Mouse (Mus musculus): Measurements from ENCODE around the gene Otof. TPM values are rescaled to one million over a fixed set of nuclear protein-coding genes. Genes with fewer than 3 reads are reported as not detected.

Gene Otof
- polyA plus RNA-seq (2015; fragmentation: Nextera tagmentation; extraction: Ambion mirVana): 0.41 and 0.98 TPM in 2 replicates

GRCm38 (mm10) chr5:30461821-30462220 is at the start of gene Otof:
Gene Otof (minus strand): TSS chr5:30461932.
- Histone ChIP-seq H3K36me3 (ENCODE audit: poor library complexity, severe bottlenecking) (no peaks in the 10 kb centered on the region), H3K27ac (no peak within 1 kb of the TSS), H3K4me2 (peak within 1 kb of the TSS; percentile 30; the same call in 1 of the 2 replicates), H3K9me3 (replicated peaks) (no peaks in the 10 kb centered on the region), H3K4me1 (peaks cover 20% of the 10 kb centered on the region), H3K9ac (peak within 1 kb of the TSS; percentile 39; the same call in 1 of the 2 replicates), H3K27me3 (peaks cover 26% of the 10 kb centered on the region; the same call in 1 of the 2 replicates), H3K4me3 (no peak within 1 kb of the TSS)
- ATAC-seq: peak; percentile 87
- WGBS: 17% methylated on average over 10 of the region's 12 CpGs

- no peak for ATAC-seq
- H3K36me3 ChIP-seq (ENCODE audit: poor library complexity, severe bottlenecking): no peaks in the 10 kb centered on the region
- no peak overlapping the region for H3K27ac ChIP-seq
- no peak overlapping the region for H3K4me3 ChIP-seq
- H3K4me2 ChIP-seq: no peak overlapping the region
- H3K9ac ChIP-seq: no peak overlapping the region
- no peaks in the 10 kb centered on the region for H3K4me1 ChIP-seq
- no peaks in the 10 kb centered on the region for H3K27me3 ChIP-seq
- H3K9me3 ChIP-seq (replicated peaks): no peaks in the 10 kb centered on the region
- 83% methylated on average over 7 of the region's 7 CpGs for WGBS
Measured at GRCm38 (mm10) chr5:30497299-30497698, 35.6 kb upstream of the Otof start.

- 92% methylated on average over 8 of the region's 8 CpGs for WGBS
- no peak overlapping the region for H3K9ac ChIP-seq
Measured at GRCm38 (mm10) chr5:30496821-30497220, 35.1 kb upstream of the Otof start.

GRCm38 (mm10) chr5:30495288-30495687 is 33.6 kb upstream of the Otof start:
- Histone ChIP-seq H3K27me3 (no peaks in the 10 kb centered on the region), H3K27ac (no peak overlapping the region), H3K4me3 (no peak overlapping the region), H3K9ac (no peak overlapping the region), H3K9me3 (replicated peaks) (no peaks in the 10 kb centered on the region), H3K4me2 (no peak overlapping the region), H3K36me3 (ENCODE audit: poor library complexity, severe bottlenecking) (no peaks in the 10 kb centered on the region), H3K4me1 (no peaks in the 10 kb centered on the region)
- ATAC-seq: no peak
- 27% methylated on average over 2 of the region's 2 CpGs for WGBS

More at GRCm38 (mm10) chr5:30496821-30497220, 35.1 kb upstream of the Otof start:
- Histone ChIP-seq H3K4me1 (no peaks in the 10 kb centered on the region), H3K4me2 (no peak overlapping the region), H3K27ac (no peak overlapping the region), H3K4me3 (no peak overlapping the region), H3K36me3 (ENCODE audit: poor library complexity, severe bottlenecking) (no peaks in the 10 kb centered on the region), H3K27me3 (no peaks in the 10 kb centered on the region), H3K9me3 (replicated peaks) (no peaks in the 10 kb centered on the region)
- no peak for ATAC-seq

GRCm38 (mm10) chr5:30494606-30495005 is 32.9 kb upstream of the Otof start:
- no peak for ATAC-seq
- Histone ChIP-seq H3K9me3 (replicated peaks) (no peaks in the 10 kb centered on the region), H3K36me3 (ENCODE audit: poor library complexity, severe bottlenecking) (no peaks in the 10 kb centered on the region), H3K27me3 (no peaks in the 10 kb centered on the region), H3K4me3 (no peak overlapping the region), H3K27ac (no peak overlapping the region), H3K9ac (no peak overlapping the region), H3K4me2 (no peak overlapping the region), H3K4me1 (no peaks in the 10 kb centered on the region)
- 91% methylated on average over 7 of the region's 7 CpGs for WGBS

- Histone ChIP-seq H3K27me3 (no peaks in the 10 kb centered on the region), H3K9me3 (replicated peaks) (no peaks in the 10 kb centered on the region), H3K9ac (no peak overlapping the region), H3K27ac (no peak overlapping the region), H3K4me3 (no peak overlapping the region), H3K36me3 (ENCODE audit: poor library complexity, severe bottlenecking) (no peaks in the 10 kb centered on the region), H3K4me1 (no peaks in the 10 kb centered on the region), H3K4me2 (no peak overlapping the region)
- ATAC-seq: no peak
- WGBS: 81% methylated on average over 7 of the region's 7 CpGs
Measured at GRCm38 (mm10) chr5:30493723-30494122, 32.0 kb upstream of the Otof start.

- no peak overlapping the region for H3K4me3 ChIP-seq
Measured at GRCm38 (mm10) chr5:30490845-30491244, 29.1 kb upstream of the Otof start.

GRCm38 (mm10) chr5:30490215-30490614 is 28.5 kb upstream of the Otof start:
- Histone ChIP-seq H3K27me3 (no peaks in the 10 kb centered on the region), H3K4me2 (no peak overlapping the region), H3K27ac (no peak overlapping the region), H3K9ac (no peak overlapping the region), H3K36me3 (ENCODE audit: poor library complexity, severe bottlenecking) (no peaks in the 10 kb centered on the region), H3K4me3 (no peak overlapping the region), H3K4me1 (no peaks in the 10 kb centered on the region), H3K9me3 (replicated peaks) (no peaks in the 10 kb centered on the region)
- ATAC-seq: no peak

More at GRCm38 (mm10) chr5:30490845-30491244, 29.1 kb upstream of the Otof start:
- Histone ChIP-seq H3K9me3 (replicated peaks) (no peaks in the 10 kb centered on the region), H3K27me3 (no peaks in the 10 kb centered on the region), H3K9ac (no peak overlapping the region), H3K4me2 (no peak overlapping the region), H3K27ac (no peak overlapping the region), H3K36me3 (ENCODE audit: poor library complexity, severe bottlenecking) (no peaks in the 10 kb centered on the region), H3K4me1 (no peaks in the 10 kb centered on the region)
- WGBS: 85% methylated on average over 5 of the region's 5 CpGs
- no peak for ATAC-seq

GRCm38 (mm10) chr5:30485136-30485535 is 23.4 kb upstream of the Otof start:
- Histone ChIP-seq H3K4me1 (no peaks in the 10 kb centered on the region), H3K36me3 (ENCODE audit: poor library complexity, severe bottlenecking) (no peaks in the 10 kb centered on the region), H3K4me2 (no peak overlapping the region), H3K9ac (no peak overlapping the region), H3K4me3 (no peak overlapping the region), H3K27ac (no peak overlapping the region), H3K9me3 (replicated peaks) (no peaks in the 10 kb centered on the region), H3K27me3 (no peaks in the 10 kb centered on the region)
- 87% methylated on average over 6 of the region's 6 CpGs for WGBS
- ATAC-seq: no peak

GRCm38 (mm10) chr5:30484591-30484990 is 22.9 kb upstream of the Otof start:
- H3K27me3 ChIP-seq: no peaks in the 10 kb centered on the region
- no peak overlapping the region for H3K4me2 ChIP-seq
- ATAC-seq: no peak
- no peaks in the 10 kb centered on the region for H3K9me3 ChIP-seq (replicated peaks)
- no peaks in the 10 kb centered on the region for H3K4me1 ChIP-seq
- H3K27ac ChIP-seq: no peak overlapping the region
- 86% methylated on average over 5 of the region's 5 CpGs for WGBS
- H3K36me3 ChIP-seq (ENCODE audit: poor library complexity, severe bottlenecking): no peaks in the 10 kb centered on the region
- no peak overlapping the region for H3K4me3 ChIP-seq
- H3K9ac ChIP-seq: no peak overlapping the region

GRCm38 (mm10) chr5:30483533-30483932 is 21.8 kb upstream of the Otof start:
- Histone ChIP-seq H3K4me3 (no peak overlapping the region), H3K4me1 (no peaks in the 10 kb centered on the region), H3K4me2 (no peak overlapping the region), H3K27ac (no peak overlapping the region), H3K9ac (no peak overlapping the region), H3K27me3 (no peaks in the 10 kb centered on the region), H3K9me3 (replicated peaks) (no peaks in the 10 kb centered on the region), H3K36me3 (ENCODE audit: poor library complexity, severe bottlenecking) (no peaks in the 10 kb centered on the region)
- 86% methylated on average over 8 of the region's 8 CpGs for WGBS
- ATAC-seq: no peak

GRCm38 (mm10) chr5:30482319-30482718 is 20.6 kb upstream of the Otof start:
- H3K27ac ChIP-seq: no peak overlapping the region
- H3K4me3 ChIP-seq: no peak overlapping the region
- no peaks in the 10 kb centered on the region for H3K9me3 ChIP-seq (replicated peaks)
- H3K36me3 ChIP-seq (ENCODE audit: poor library complexity, severe bottlenecking): no peaks in the 10 kb centered on the region
- 18% methylated on average over 5 of the region's 5 CpGs for WGBS
- no peak overlapping the region for H3K9ac ChIP-seq
- no peak for ATAC-seq
- no peaks in the 10 kb centered on the region for H3K4me1 ChIP-seq
- H3K27me3 ChIP-seq: no peaks in the 10 kb centered on the region
- H3K4me2 ChIP-seq: no peak overlapping the region

- 45% methylated on average over 10 of the region's 10 CpGs for WGBS
Measured at GRCm38 (mm10) chr5:30476534-30476933, 14.8 kb upstream of the Otof start.

More at GRCm38 (mm10) chr5:30476534-30476933, 14.8 kb upstream of the Otof start:
- Histone ChIP-seq H3K9me3 (replicated peaks) (no peaks in the 10 kb centered on the region), H3K9ac (no peak overlapping the region), H3K4me1 (no peaks in the 10 kb centered on the region), H3K36me3 (ENCODE audit: poor library complexity, severe bottlenecking) (no peaks in the 10 kb centered on the region), H3K27me3 (no peaks in the 10 kb centered on the region), H3K4me2 (no peak overlapping the region), H3K27ac (no peak overlapping the region), H3K4me3 (no peak overlapping the region)
- ATAC-seq: no peak
